ENCODE assay signal across 8 mouse cellular contexts in the genomic region with DNA sequence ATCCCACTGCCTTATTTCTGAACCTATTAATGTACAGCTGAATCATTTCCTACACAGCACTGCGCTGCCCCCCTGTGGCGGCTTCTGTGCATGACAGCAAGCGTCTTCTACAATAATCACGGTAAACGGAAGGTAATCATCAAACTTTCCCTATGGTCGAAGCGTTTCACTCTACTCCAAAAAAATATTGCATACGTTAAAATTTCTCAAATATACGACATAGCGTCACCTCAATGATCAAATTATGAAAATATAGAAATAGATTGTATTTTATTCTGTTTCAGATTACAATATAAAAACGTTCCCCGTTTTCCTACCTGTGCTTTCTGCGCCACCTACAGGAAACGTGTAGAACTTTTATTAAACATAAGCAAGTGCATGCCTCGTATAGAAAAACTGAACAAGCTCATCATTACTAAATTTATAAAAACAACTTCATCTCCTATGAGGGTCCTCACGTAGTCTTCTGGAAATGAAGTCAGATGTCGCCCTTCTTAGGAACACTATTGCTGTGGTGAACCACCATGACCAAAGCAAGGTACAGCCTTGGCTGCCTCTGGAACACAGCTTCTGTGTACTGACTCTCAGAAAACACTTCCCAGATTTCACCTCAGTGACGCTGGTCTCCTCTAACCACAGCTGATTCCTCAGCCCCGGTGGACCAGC. TPM values are rescaled to one million over a fixed set of nuclear protein-coding genes. Genes with fewer than 3 reads are reported as not detected.
DNase-seq lines count a peak whose midpoint lies in the region; ATAC-seq and TF ChIP-seq lines count a peak whose summit lies in the region.

No protein-coding gene starts in this region.

- no peak for ATAC-seq in embryonic facial prominence, embryonic 13.5 days (ENCODE audit: insufficient number of reproducible peaks, insufficient read depth, low FRiP score, low TSS enrichment, low read depth)
- ATAC-seq in kidney, embryonic 15.5 days (replicated peaks; ENCODE audit: low FRiP score): peak; percentile 68; the same call in 1 of the 2 replicates
- ATAC-seq in limb, embryonic 14.5 days (ENCODE audit: low FRiP score, low read depth): no peak
- ATAC-seq in midbrain, postnatal 0 days (ENCODE audit: low FRiP score): peak; percentile 68; the same call in 1 of the 2 replicates

- H3K36me3 ChIP-seq in embryonic facial prominence, embryonic 13.5 days: no peaks in the 10 kb centered on the region
- no peaks in the 10 kb centered on the region for H3K36me3 ChIP-seq in heart, embryonic 10.5 days
- H3K36me3 ChIP-seq in kidney, embryonic 15.5 days: no peaks in the 10 kb centered on the region
- H3K36me3 ChIP-seq in limb, embryonic 14.5 days (ENCODE audit: control insufficient read depth, insufficient read depth, low read length): no peaks in the 10 kb centered on the region
- no peaks in the 10 kb centered on the region for H3K36me3 ChIP-seq in midbrain, postnatal 0 days (ENCODE audit: insufficient read depth, low read length)
- H3K36me3 ChIP-seq in splenic B cell, adult 2 months (ENCODE audit: control insufficient read depth, insufficient read depth, low read length, poor library complexity, severe bottlenecking): no peaks in the 10 kb centered on the region

- H3K4me3 ChIP-seq in embryonic facial prominence, embryonic 13.5 days: peak overlapping the region; percentile 25
- peak overlapping the region; percentile 48 for H3K4me3 ChIP-seq in heart, embryonic 10.5 days
- H3K4me3 ChIP-seq in kidney, embryonic 15.5 days (replicated peaks): peak overlapping the region; percentile 30
- H3K4me3 ChIP-seq in limb, embryonic 14.5 days (replicated peaks; ENCODE audit: low read length): peak overlapping the region; percentile 12
- peak overlapping the region; percentile 15; the same call in 1 of the 2 replicates for H3K4me3 ChIP-seq in midbrain, postnatal 0 days (ENCODE audit: low read depth, low read length)

- no peaks in the 10 kb centered on the region for H3K4me1 ChIP-seq in embryonic facial prominence, embryonic 13.5 days
- no peaks in the 10 kb centered on the region for H3K4me1 ChIP-seq in heart, embryonic 10.5 days
- no peaks in the 10 kb centered on the region for H3K4me1 ChIP-seq in kidney, embryonic 15.5 days
- H3K4me1 ChIP-seq in limb, embryonic 14.5 days (ENCODE audit: control insufficient read depth, insufficient read depth, low read length): no peaks in the 10 kb centered on the region
- no peaks in the 10 kb centered on the region for H3K4me1 ChIP-seq in midbrain, postnatal 0 days (ENCODE audit: insufficient read depth, low read length)

- no peak overlapping the region for H3K9ac ChIP-seq in embryonic facial prominence, embryonic 13.5 days
- no peak overlapping the region for H3K9ac ChIP-seq in kidney, embryonic 15.5 days
- H3K9ac ChIP-seq in limb, embryonic 14.5 days (ENCODE audit: low read depth, low read length, severe bottlenecking): no peak overlapping the region
- no peak overlapping the region for H3K9ac ChIP-seq in midbrain, postnatal 0 days (replicated peaks; ENCODE audit: low read length, poor library complexity, severe bottlenecking)

- TF ChIP-seq POLR2A in limb, embryonic 14.5 days (IDR thresholded peaks at IDR 0.05; ENCODE audit: borderline replicate concordance, extremely low read depth, insufficient read depth, insufficient read length): 0 out of 2 replicates have a peak, but pooled peaks have one; percentile 15

- no peak overlapping the region for H3K27ac ChIP-seq in embryonic facial prominence, embryonic 13.5 days
- H3K27ac ChIP-seq in heart, embryonic 10.5 days: no peak overlapping the region
- H3K27ac ChIP-seq in kidney, embryonic 15.5 days: no peak overlapping the region
- no peak overlapping the region for H3K27ac ChIP-seq in limb, embryonic 14.5 days (replicated peaks; ENCODE audit: low read depth, low read length)
- H3K27ac ChIP-seq in midbrain, postnatal 0 days (ENCODE audit: low read depth, low read length): no peak overlapping the region

- no peaks in the 10 kb centered on the region for H3K27me3 ChIP-seq in embryonic facial prominence, embryonic 13.5 days
- no peaks in the 10 kb centered on the region for H3K27me3 ChIP-seq in heart, embryonic 10.5 days (ENCODE audit: insufficient read depth, poor library complexity, severe bottlenecking)
- no peaks in the 10 kb centered on the region for H3K27me3 ChIP-seq in kidney, embryonic 15.5 days
- H3K27me3 ChIP-seq in limb, embryonic 14.5 days (ENCODE audit: control insufficient read depth, insufficient read depth, low read length): no peaks in the 10 kb centered on the region
- no peaks in the 10 kb centered on the region for H3K27me3 ChIP-seq in midbrain, postnatal 0 days (ENCODE audit: insufficient read depth, low read length)
- H3K27me3 ChIP-seq in splenic B cell, adult 2 months (ENCODE audit: control insufficient read depth, insufficient read depth, low read length, poor library complexity, severe bottlenecking): peaks cover 2% of the 10 kb centered on the region; the same call in 1 of the 2 replicates

- no peaks in the 10 kb centered on the region for H3K9me3 ChIP-seq in embryonic facial prominence, embryonic 13.5 days
- H3K9me3 ChIP-seq in heart, embryonic 10.5 days: no peaks in the 10 kb centered on the region
- no peaks in the 10 kb centered on the region for H3K9me3 ChIP-seq in kidney, embryonic 15.5 days (replicated peaks)
- H3K9me3 ChIP-seq in limb, embryonic 14.5 days (ENCODE audit: control insufficient read depth, low read length): no peaks in the 10 kb centered on the region
- H3K9me3 ChIP-seq in midbrain, postnatal 0 days (ENCODE audit: low read length): no peaks in the 10 kb centered on the region

- 3% methylated on average over 19 of the region's 19 CpGs for WGBS in embryonic facial prominence, embryonic 13.5 days
- WGBS in heart, embryonic 10.5 days: 6% methylated on average over 19 of the region's 19 CpGs
- whole genome bisulfite sequencing in kidney, embryonic 15.5 days: 4% methylated on average over 19 of the region's 19 CpGs
- WGBS in limb, embryonic 14.5 days: 4% methylated on average over 19 of the region's 19 CpGs
- 3% methylated on average over 19 of the region's 19 CpGs for WGBS in midbrain, postnatal 0 days

- peak overlapping the region; percentile 24; the same call in 1 of the 2 replicates for H3K4me2 ChIP-seq in embryonic facial prominence, embryonic 13.5 days
- peak overlapping the region; percentile 43 for H3K4me2 ChIP-seq in kidney, embryonic 15.5 days
- peak overlapping the region; percentile 16; the same call in 1 of the 2 replicates for H3K4me2 ChIP-seq in limb, embryonic 14.5 days (replicated peaks; ENCODE audit: low read depth, low read length, severe bottlenecking)
- peak overlapping the region; percentile 29 for H3K4me2 ChIP-seq in midbrain, postnatal 0 days (ENCODE audit: low read depth, low read length, poor library complexity, severe bottlenecking)

- peak; percentile 87 to 90 for DNase-seq in B cell, adult 2 months
- peak; percentile 82 for DNase-seq in adrenal gland, postnatal 25 days
- DNase-seq in heart, embryonic 10.5 days (ENCODE audit: low spot score): no peak
- DNase-seq in limb, embryonic 14.5 days (ENCODE audit: low spot score): peak; percentile 89
- DNase-seq in midbrain, postnatal 0 days (ENCODE audit: low spot score): peak; percentile 91
- peak; percentile 83 for DNase-seq in splenic B cell, adult 2 months (ENCODE audit: low read depth, low spot score)

- TF ChIP-seq CTCF in midbrain, postnatal 0 days (IDR thresholded peaks at IDR 0.05): peak; percentile 86

RNA-seq across cellular contexts. Expression of gene Hsf2, which starts 38.0 kb away (rescaled TPM):
- total RNA-seq in adrenal gland, postnatal 25 days (2021): 17.2 and 20.0 TPM in 2 replicates
- 42.9 and 44.0 TPM in 2 replicates for polyA plus RNA-seq in embryonic facial prominence, embryonic 13.5 days (2015; fragmentation: Nextera tagmentation; extraction: Ambion mirVana)
- polyA plus RNA-seq in heart, embryonic 10.5 days (2016; fragmentation: Nextera tagmentation; extraction: Ambion mirVana): 25.2 and 27.2 TPM in 2 replicates
- 29.2 and 31.8 TPM in 2 replicates for polyA plus RNA-seq in kidney, embryonic 15.5 days (2015; fragmentation: Nextera tagmentation; extraction: Ambion mirVana)
- polyA plus RNA-seq in limb, embryonic 14.5 days (2012; rRNA removed): 22.0 and 23.4 TPM in 2 replicates
- polyA plus RNA-seq in limb, embryonic 14.5 days (2014; fragmentation: Nextera tagmentation; extraction: Ambion mirVana): 29.8 and 31.0 TPM in 2 replicates
- 39.7 and 47.5 TPM in 2 replicates for total RNA-seq in midbrain, postnatal 0 days (2014; rRNA removed)
- polyA plus RNA-seq in midbrain, postnatal 0 days (2015; fragmentation: Nextera tagmentation; extraction: Ambion mirVana): 49.3 and 57.9 TPM in 2 replicates

Comparison
In these comparisons a context has a peak if more than half of its experiments do, and no peak if none do; other contexts are left out.
1. ATAC-seq: peak in kidney, embryonic 15.5 days (single experiment) and midbrain, postnatal 0 days (single experiment); none in embryonic facial prominence, embryonic 13.5 days (single experiment) and limb, embryonic 14.5 days (single experiment).
2. Peak in every context shown above with its lines, with median percentiles within 50 percentile points of each other: H3K4me2 ChIP-seq and H3K4me3 ChIP-seq.